Mouse (Mus musculus): ENCODE data around the gene Prpf18.

GRCm38 (mm10) chr2:4592666-4593065 lies 59.2 kb downstream of the Prpf18 start:
- TF ChIP-seq CTCF (IDR thresholded peaks at IDR 0.05) (no peak), POLR2A (IDR thresholded peaks at IDR 0.05; ENCODE audit: insufficient read depth, low read depth, low read length) (no peak), EP300 (IDR thresholded peaks at IDR 0.05; ENCODE audit: insufficient read depth, low read depth, low read length) (no peak)

All from heart, adult 2 months (tissue).